Mouse (Mus musculus) lung, postnatal 10 days (tissue): ENCODE measurements around the gene Rsbn1l.

ENCODE experiments used
- DNase-seq: peaks from one replicate; pipeline ENCODE4 v3.0.0; 2021

The Rsbn1l gene

DNA sequence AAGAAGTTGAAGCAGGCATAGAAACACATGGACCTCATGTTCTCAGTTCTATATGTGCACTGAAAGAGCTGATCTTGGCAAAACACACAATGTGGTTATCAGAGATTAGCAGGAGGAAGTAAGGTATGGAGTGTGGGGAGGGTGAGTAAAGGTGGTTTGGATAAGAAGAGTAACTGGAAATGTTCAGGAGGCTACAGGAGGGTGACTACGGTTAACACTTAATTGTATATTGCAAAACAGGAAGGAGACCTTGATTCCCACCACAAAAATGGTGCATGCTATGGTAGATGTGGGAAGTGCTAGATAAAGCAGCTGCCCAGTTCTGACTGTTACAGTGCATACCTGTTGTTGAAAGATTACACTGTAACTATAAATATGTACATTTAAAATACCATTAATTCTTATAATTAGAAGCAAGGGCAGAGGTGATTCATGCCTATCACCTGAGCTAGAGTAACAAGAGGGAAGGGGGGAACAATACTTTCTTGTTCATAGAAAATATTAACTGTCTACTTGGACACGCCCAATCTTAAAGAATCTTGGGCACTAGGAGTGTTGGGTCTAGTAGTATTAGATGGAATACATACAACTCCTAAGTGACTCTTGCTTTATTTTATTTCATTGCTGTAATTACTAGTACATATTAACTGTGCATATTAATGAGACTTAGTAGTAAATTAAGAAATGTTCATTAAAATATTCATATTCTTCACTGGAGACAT is 58.6 kb downstream of the Rsbn1l start:
- DNase-seq: no peak

DNA sequence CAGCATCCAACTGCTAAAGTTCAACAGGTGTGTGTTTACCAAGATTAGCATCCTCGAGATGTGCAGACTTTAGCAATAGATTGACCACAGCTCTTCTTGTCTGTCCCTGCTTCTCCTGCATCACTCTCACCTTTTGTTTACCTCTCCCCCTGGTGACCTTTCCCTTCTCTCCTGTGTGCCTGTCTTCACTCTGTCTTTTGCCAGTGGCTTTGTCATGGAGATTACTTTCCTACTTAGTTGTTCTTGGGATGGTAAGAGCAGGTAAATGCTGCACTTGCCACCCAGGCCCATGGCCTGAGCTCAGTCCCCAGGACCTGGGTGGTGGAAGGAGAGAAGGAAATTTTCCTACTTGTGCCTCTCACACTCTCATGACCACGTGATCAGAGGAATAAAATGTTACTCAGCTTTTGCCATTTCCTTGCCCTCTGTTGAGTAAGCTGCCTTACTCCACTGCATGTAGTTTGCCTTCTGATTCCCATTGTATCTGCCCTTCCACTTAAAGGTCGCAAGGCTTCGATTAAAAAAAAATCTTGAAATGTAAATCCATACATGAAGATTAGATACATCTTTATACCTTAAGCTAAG is 72.1 kb downstream of the Rsbn1l start:
- no peak for DNase-seq

- DNase-seq: peak; percentile 99
Measured at GRCm38 (mm10) chr5:20881915-20882800, 74.0 kb downstream of the Rsbn1l start, which contains the start of the genes Phtf2 and Tmem60. TSS of gene Phtf2 (minus strand) at chr5:20882124. TSS of gene Tmem60 (plus strand) at chr5:20882191.

GRCm38 (mm10) chr5:20880797-20881775 is 75.1 kb downstream of the Rsbn1l start:
- DNase-seq: peak; percentile 53

GRCm38 (mm10) chr5:20880386-20880785 is 75.8 kb downstream of the Rsbn1l start:
- DNase-seq: no peak

- DNase-seq: no peak
Measured at GRCm38 (mm10) chr5:20876934-20877426, 79.2 kb downstream of the Rsbn1l start.

DNA sequence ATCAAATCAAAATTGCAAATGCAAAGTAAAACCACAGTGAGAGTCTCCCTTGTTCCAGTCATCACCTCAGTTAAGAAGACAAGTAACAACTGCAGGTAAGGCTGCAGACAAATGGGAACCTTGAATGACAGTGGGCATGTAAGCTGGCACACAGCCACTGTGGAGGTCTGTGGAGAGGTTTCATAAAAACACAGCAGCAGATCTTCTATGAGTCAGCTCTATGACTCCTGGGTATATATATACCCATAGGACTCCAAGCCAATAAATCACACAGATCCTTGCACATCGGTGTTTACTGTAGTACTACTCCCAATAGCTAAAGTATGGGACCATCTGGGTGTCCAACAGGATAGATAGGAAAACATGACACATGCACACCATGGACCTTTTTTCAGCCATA is 83.1 kb downstream of the Rsbn1l start:
- no peak for DNase-seq

DNA sequence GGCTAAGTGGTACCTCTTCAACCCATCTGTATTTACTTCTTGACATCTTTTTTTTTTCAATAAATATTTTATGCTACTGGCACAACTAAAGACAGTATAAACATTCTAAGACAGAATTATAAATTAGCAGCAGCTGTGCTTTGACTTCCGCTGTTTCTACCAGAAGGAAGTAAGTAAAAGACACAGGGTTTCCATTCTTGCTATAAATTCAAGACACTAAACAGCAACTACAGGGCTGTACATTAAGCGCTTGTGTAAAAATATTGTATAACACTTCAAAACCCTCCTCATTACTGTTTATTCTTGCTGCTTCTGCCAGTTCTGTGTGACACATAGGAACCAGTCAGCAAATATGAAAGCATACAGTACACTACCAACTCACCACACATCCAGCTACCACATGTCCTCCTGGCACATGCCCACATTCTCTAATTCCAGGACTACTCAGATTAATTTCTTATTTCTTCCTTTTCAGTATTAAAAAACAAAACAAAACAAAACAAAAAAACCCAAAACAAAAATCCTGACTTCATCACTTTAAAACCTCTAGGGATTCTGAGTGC is 90.9 kb downstream of the Rsbn1l start:
- no peak for DNase-seq

DNA sequence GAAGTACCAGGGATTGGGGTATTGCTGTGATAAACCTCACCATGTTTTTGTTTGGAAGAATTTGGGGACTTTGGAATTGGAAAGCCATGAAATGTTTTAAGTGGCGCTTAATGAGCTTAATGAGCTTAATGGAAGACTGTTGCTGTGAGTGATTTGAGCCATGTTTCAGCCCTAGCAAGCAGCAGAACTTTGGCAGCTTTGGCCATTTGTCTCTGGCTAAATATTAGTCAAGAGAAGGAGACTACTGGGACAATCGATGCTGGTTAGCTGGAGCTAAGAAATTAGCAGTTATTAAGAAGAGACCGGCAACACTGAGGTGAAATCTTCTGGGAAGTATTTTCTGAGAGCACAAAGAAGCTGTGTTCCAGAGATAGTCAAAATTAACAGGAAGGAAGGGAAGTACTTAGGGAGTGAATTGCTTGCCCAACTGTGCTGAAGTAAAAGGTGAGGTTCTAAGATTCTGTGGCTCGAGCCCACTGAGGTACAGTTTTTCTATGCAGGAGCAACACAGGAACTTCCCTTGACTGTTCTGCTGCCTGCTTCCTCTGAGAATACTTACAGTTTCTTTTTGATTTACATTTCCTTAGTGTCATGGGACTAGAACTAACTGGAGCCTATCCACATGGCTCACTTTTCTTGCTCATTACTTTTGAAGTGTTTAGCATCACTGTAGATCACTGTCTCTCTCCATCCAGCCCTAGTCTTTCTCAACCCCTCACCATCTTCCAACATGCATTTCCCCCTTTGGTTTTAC is 91.8 kb downstream of the Rsbn1l start:
- DNase-seq: no peak

- no peak for DNase-seq
Measured at GRCm38 (mm10) chr5:20861901-20862300, 94.3 kb downstream of the Rsbn1l start.

DNA sequence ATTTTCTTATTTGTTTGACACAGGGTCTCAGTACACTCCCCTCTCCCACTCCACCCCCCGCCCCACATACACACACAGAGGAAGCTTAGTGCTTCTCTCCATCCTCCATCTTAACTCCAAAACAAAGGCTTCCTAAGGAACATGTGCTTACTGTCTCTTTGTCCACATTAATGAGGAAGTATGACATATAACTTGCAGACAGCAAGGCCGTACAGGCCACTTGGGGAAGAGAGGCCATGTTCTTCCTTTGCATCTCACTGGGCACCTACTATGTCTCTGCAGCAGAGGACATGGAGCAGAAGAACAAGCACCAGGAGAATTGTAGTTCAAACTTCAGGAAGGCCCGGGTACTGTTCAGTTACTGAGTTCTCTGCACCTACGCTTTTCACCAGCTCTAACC is 95.6 kb downstream of the Rsbn1l start:
- no peak for DNase-seq

DNA sequence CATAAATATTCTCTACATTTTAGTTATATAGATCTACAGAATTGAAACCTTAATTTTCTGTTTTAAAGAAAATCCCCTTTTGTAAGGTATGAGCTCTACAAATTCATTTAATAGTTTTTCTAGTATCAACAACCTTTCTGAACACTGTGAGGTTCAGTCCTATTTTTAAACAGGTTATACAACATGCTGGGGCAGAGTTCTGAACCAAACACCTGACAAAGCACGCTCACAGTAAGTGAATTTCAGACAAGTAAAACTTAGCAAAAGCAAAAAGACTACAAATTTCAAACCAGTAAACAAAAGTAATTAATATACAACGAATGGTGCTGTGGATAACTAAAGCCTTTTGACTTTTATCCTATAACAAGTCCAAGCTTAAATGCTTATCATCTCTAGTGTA is 97.8 kb downstream of the Rsbn1l start:
- DNase-seq: no peak

DNA sequence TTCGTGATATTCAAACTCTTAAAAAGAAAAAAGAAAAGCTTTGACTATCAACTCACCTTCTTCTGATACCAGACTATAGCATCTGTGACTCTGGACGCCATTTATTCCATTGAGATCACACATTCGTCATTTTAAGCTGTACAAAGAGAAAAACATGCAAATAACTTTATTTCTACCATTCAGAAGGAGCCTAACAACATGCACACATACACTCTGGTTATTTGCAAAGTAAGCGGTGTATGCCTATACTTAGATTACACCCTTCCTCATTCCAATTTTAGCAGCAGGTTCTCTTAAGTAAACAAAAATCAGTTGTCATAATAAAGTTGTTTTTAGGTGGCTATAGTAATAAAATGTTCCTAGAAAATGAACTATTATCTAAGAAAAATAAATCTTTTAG is 101.1 kb downstream of the Rsbn1l start:
- DNase-seq: no peak

GRCm38 (mm10) chr5:20847010-20847409 is 109.2 kb downstream of the Rsbn1l start:
- DNase-seq: no peak

- DNase-seq: no peak
Measured at GRCm38 (mm10) chr5:20843816-20844215, 112.4 kb downstream of the Rsbn1l start.

- DNase-seq: no peak
Measured at GRCm38 (mm10) chr5:20843405-20843804, 112.8 kb downstream of the Rsbn1l start.
